Mouse (Mus musculus): ENCODE results near the gene Rab33b. TPM values are rescaled to one million over a fixed set of nuclear protein-coding genes. Genes with fewer than 3 reads are reported as not detected.

The Rab33b gene
- polyA plus RNA-seq, 1 experiment from 2014 or later: 14.4 TPM

Other genes starting within 250 kb of the Rab33b start
- 35.4 and 40.5 TPM in 2 replicates for gene Elf2, start 143.3 kb upstream of the Rab33b start, polyA plus RNA-seq (2016; fragmentation: Nextera tagmentation; extraction: Ambion mirVana)
- gene Mgarp, start 87.2 kb upstream of the Rab33b start, polyA plus RNA-seq (2016; fragmentation: Nextera tagmentation; extraction: Ambion mirVana): 7.5 and 11.8 TPM in 2 replicates
- gene Ndufc1, start 74.9 kb upstream of the Rab33b start, polyA plus RNA-seq (2016; fragmentation: Nextera tagmentation; extraction: Ambion mirVana): 675 and 776 TPM in 2 replicates
- 53.2 and 64.6 TPM in 2 replicates for gene Naa15, start 68.8 kb upstream of the Rab33b start, polyA plus RNA-seq (2016; fragmentation: Nextera tagmentation; extraction: Ambion mirVana)
- 3.0 and 3.2 TPM in 2 replicates for gene Setd7, start 77.0 kb downstream of the Rab33b start, polyA plus RNA-seq (2016; fragmentation: Nextera tagmentation; extraction: Ambion mirVana)
- gene Mgst2, start 176.4 kb downstream of the Rab33b start, polyA plus RNA-seq (2016; fragmentation: Nextera tagmentation; extraction: Ambion mirVana): 0.42 TPM in 1 of 2 replicates, not detected in the other

Measured in hindbrain, embryonic 10.5 days (tissue).